Mouse (Mus musculus) embryonic facial prominence, embryonic 10.5 days (tissue): Measurements from ENCODE around the gene Dvl3. TPM values are rescaled to one million over a fixed set of nuclear protein-coding genes. Genes with fewer than 3 reads are reported as not detected.

Experiments
- DNase-seq: peaks from one replicate; pipeline ENCODE4 v3.0.0-alpha.2; 2017; ENCODE audit warnings: low spot score
- H3K27ac ChIP-seq: fragments of 300-500 bp; sonication (generic); replicated peaks from 2 replicates; pipeline ENCODE4 v1.5.1; 2016; ENCODE audit warnings: mild to moderate bottlenecking
- H3K27me3 ChIP-seq: fragments of 300-500 bp; sonication (generic); replicated peaks from 2 replicates; pipeline ENCODE4 v1.6.1; 2016; ENCODE audit warnings: low read depth, mild to moderate bottlenecking; ENCODE audit not compliant: poor library complexity, severe bottlenecking
- H3K36me3 ChIP-seq: fragments of 300-500 bp; sonication (generic); replicated peaks from 2 replicates; pipeline ENCODE4 v1.6.1; 2016; ENCODE audit warnings: mild to moderate bottlenecking, moderate library complexity
- H3K4me1 ChIP-seq: fragments of 300-500 bp; sonication (generic); 2 replicates; pipeline ENCODE4 v1.6.1; 2016
- H3K4me3 ChIP-seq: fragments of 300-500 bp; sonication (generic); 2 replicates; pipeline ENCODE4 v1.5.1; 2016; ENCODE audit warnings: mild to moderate bottlenecking, moderate library complexity
- H3K9me3 ChIP-seq: fragments of 300-500 bp; sonication (generic); 2 replicates; pipeline ENCODE4 v1.6.1; 2016; ENCODE audit warnings: mild to moderate bottlenecking
- WGBS: fragments of 180-500 bp; shearing (Covaris S2); methylation state at CpG from one replicate; pipeline ENCODE4 v1.1.7; 2016; 5-methylcytosine and 5-hydroxymethylcytosine counted together
- polyA plus RNA-seq: library from polyadenylated mRNA; unstranded; fragments of >200 nt; fragmentation: Nextera tagmentation; extraction: Ambion mirVana; gene quantifications from 2 replicates; pipeline ENCODE4 v1.2.1, GENCODE M21; 2016

Gene Dvl3
- polyA plus RNA-seq, 1 experiment from 2014 or later: 33.0 TPM

DNA sequence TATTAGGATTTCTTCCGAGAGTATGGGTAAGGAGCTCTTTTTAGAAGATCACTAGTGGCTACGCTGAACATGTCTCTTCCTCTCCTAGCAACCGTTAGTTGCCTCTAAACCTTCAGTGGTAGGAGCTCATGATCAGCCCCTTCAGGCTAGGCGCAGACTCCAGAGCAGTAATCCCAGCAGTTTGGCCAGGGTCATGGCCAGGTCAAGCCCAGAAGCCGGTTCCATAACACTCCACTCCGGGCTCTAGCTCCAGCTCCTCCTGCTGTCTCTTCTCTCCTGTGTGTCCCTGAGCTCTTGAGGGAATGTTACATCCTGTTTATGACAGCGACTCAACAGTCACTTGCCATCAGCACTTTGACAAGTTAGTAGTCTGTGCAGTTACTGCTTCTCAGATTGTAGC, 40.6 kb downstream of the Dvl3 start:
- H3K4me3 ChIP-seq: no peak overlapping the region
- DNase-seq: no peak
- H3K27me3 ChIP-seq: no peaks in the 10 kb centered on the region
- H3K4me1 ChIP-seq: no peaks in the 10 kb centered on the region
- H3K36me3 ChIP-seq: peaks cover 89% of the 10 kb centered on the region
- H3K9me3 ChIP-seq: no peaks in the 10 kb centered on the region
- H3K27ac ChIP-seq: no peak overlapping the region
- WGBS: 75% methylated on average over 7 of the region's 7 CpGs

DNA sequence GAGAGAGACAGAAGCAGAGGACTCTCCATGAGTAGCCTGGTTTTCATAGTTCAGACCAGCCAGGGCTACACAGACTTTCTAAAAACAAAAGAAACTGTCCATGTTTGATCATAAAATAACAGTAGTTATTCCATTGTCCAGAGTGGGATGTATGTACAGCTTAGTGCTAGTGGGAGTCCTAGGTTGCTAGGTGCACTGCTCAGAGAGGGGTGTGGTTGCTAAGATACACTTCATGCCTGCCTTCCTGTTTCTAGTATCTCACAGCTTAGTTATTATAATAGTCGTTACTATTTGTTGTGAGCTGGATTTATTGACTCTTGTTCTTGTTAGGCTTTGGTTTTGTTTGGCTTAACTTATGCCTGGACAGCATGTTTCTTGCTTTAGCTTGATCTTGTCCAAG, 48.3 kb downstream of the Dvl3 start:
- DNase-seq: no peak
- no peak overlapping the region for H3K4me3 ChIP-seq
- H3K36me3 ChIP-seq: peaks cover 35% of the 10 kb centered on the region
- H3K9me3 ChIP-seq: no peaks in the 10 kb centered on the region
- 77% methylated on average over 1 of the region's 1 CpGs for WGBS
- no peaks in the 10 kb centered on the region for H3K4me1 ChIP-seq
- no peaks in the 10 kb centered on the region for H3K27me3 ChIP-seq
- H3K27ac ChIP-seq: no peak overlapping the region

Other genes with a start within 250 kb of the Dvl3 start
- 128 and 135 TPM in 2 replicates for gene Parl, start 214.6 kb upstream of the Dvl3 start, polyA plus RNA-seq
- not detected in 2 replicates for gene Cyp2ab1, start 191.6 kb upstream of the Dvl3 start, polyA plus RNA-seq
- 63.9 and 64.3 TPM in 2 replicates for gene Abcc5, start 90.6 kb upstream of the Dvl3 start, polyA plus RNA-seq
- 157 and 169 TPM in 2 replicates for gene Eif2b5, start 18.2 kb upstream of the Dvl3 start, polyA plus RNA-seq
- 604 and 650 TPM in 2 replicates for gene Ap2m1, start 18.5 kb downstream of the Dvl3 start, polyA plus RNA-seq
- 57.2 and 59.6 TPM in 2 replicates for gene Abcf3, start 31.6 kb downstream of the Dvl3 start, polyA plus RNA-seq
- 2.0 and 3.0 TPM in 2 replicates for gene Vwa5b2, start 72.5 kb downstream of the Dvl3 start, polyA plus RNA-seq
- gene Eef1akmt4, start 94.6 kb downstream of the Dvl3 start, polyA plus RNA-seq: 45.0 and 45.8 TPM in 2 replicates
- gene Gm49333, start 94.6 kb downstream of the Dvl3 start, polyA plus RNA-seq: 0.49 TPM in 1 of 2 replicates, not detected in the other
- 53.9 and 59.2 TPM in 2 replicates for gene Alg3, start 94.8 kb downstream of the Dvl3 start, polyA plus RNA-seq
- gene Camk2n2, start 104.3 kb downstream of the Dvl3 start, polyA plus RNA-seq: 1.4 TPM in 2 replicates
- gene Ece2, start 112.8 kb downstream of the Dvl3 start, polyA plus RNA-seq: 3.3 and 4.1 TPM in 2 replicates
- 520 and 530 TPM in 2 replicates for gene Psmd2, start 134.7 kb downstream of the Dvl3 start, polyA plus RNA-seq
- gene Eif4g1, start 151.3 kb downstream of the Dvl3 start, polyA plus RNA-seq: 251 and 260 TPM in 2 replicates
- gene Fam131a, start 176.3 kb downstream of the Dvl3 start, polyA plus RNA-seq: 2.9 and 4.8 TPM in 2 replicates
- 151 and 153 TPM in 2 replicates for gene Polr2h, start 200.7 kb downstream of the Dvl3 start, polyA plus RNA-seq
- 13.9 and 15.9 TPM in 2 replicates for gene Clcn2, start 200.8 kb downstream of the Dvl3 start, polyA plus RNA-seq
- 1.3 and 1.4 TPM in 2 replicates for gene Chrd, start 216.1 kb downstream of the Dvl3 start, polyA plus RNA-seq
- 0.44 and 0.72 TPM in 2 replicates for gene Thpo, start 217.5 kb downstream of the Dvl3 start, polyA plus RNA-seq